Mouse (Mus musculus): Measurements from ENCODE around the gene Bcl11a.

The Bcl11a gene

DNA sequence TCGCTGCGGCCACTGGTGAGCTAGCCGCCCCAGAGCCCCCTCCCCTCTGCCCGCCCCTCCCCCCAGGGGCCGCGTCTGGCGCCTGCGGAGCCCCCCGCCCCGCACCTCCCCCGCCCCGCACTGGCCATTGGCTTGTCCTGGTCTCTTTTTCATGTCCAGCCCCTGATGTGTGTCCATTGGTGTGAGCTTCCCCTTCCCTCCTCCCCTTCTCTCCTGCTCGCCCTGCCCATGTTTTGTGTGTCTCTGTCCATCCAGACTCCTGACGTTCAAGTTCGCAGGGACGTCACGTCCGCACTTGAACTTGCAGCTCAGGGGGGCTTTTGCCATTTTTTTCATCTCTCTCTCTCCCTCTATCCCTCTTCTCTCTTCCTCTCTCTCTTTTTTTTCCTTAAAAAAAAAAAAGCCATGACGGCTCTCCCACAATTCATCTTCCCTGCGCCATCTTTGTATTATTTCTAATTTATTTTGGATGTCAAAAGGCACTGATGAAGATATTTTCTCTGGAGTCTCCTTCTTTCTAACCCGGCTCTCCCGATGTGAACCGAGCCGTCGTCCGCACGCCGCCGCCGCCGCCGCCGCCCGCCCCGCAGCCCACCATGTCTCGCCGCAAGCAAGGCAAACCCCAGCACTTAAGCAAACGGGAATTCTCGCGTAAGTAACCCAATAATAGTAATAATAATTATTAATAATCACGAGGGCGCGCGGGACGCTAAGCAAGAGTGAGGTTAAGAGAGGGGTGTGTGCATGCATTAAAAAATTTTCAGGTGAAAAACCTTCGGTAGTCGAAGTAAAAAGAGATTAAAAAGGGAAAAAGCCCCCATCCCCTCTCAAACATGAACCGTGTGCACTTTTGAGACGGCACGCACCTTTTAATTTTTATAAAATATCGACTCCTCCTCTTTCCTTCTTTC, at the start of gene Bcl11a:
Gene Bcl11a, plus strand, starts transcription at position 262 of the 911 bp plus-strand sequence.
- peak; percentile 60 for DNase-seq (ENCODE audit: low spot score)

- DNase-seq (ENCODE audit: low spot score): no peak
Observed at GRCm38 (mm10) chr11:24044025-24044424, 33.8 kb upstream of the Bcl11a start.

- DNase-seq (ENCODE audit: low spot score): peak; percentile 80
Observed at GRCm38 (mm10) chr11:24049226-24050031, 28.4 kb upstream of the Bcl11a start.

- DNase-seq (ENCODE audit: low spot score): no peak
Observed at GRCm38 (mm10) chr11:24050032-24050757, 27.7 kb upstream of the Bcl11a start.

- no peak for DNase-seq (ENCODE audit: low spot score)
Observed at GRCm38 (mm10) chr11:24052882-24053281, 25.0 kb upstream of the Bcl11a start.

GRCm38 (mm10) chr11:24059137-24059536, 18.7 kb upstream of the Bcl11a start:
- no peak for DNase-seq (ENCODE audit: low spot score)

- DNase-seq (ENCODE audit: low spot score): no peak
Observed at GRCm38 (mm10) chr11:24060428-24060827, 17.4 kb upstream of the Bcl11a start.

DNA sequence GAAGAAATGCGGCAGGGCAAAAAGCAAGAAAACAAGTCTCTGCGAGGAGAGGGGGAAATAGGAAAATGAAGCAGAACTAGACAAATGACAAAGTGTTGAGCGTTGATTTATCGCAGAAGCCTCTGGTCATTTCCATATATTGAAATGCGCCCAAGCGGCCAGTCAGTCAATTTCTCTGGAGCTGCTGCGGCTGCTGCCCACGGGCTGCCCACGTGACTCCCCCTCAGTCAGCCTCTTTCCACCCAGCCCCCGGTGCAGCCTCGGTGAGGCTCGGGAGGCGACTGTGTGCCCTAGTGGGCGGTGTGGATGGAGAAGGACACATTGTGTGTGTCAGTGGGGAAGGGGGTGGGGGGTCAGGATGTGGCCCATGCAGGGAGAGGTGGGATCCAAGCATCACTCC, 16.0 kb upstream of the Bcl11a start:
- no peak for DNase-seq (ENCODE audit: low spot score)

DNA sequence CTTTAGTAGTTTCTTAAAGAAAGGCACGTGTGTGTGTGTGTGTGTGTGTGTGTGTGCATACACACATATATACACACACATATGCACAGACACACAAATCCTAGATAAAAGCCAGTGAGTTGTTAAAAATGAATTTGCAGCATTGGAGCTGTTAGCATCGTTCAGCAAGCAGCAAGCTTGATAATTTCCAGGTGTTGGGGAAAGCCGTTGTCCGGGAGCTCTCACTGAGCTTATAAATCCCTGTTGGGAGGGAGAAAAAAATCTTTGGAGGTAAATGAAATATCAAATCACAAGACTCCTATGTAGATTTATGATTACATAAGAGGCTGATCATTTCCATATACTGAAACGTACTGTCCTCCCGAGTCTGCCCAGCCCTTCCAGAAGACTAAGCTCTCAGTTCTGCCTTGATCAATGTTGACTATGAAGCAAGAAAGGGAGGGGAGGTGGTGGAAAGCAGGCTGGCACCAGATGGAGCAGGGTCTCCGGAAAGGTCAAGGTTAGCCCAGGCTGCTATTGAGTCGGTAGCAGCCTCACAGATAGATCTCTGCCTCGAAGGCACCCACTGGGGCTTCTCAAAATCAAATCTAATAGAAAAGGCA, 15.3 kb upstream of the Bcl11a start:
- DNase-seq (ENCODE audit: low spot score): no peak

- no peak for DNase-seq (ENCODE audit: low spot score)
Observed at GRCm38 (mm10) chr11:24064221-24064620, 13.6 kb upstream of the Bcl11a start.

DNA sequence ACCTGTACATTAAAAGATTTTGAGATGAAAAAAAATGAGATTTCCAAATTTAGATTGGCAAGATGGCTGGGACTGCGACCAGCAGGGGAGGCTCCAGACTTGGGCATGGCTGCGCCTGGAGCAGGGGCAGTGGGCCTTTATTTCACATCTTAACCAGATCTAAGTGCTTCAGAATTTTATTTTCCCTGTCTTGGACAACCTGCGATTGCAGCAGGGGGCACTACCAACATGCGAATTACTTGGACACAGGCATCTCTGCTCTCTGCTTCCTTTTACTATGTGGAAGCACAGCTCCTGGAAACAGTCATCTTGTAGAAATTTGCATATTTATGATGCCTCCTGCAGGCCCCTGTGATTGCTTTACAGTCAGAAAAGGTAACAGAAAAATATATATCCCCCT, 12.5 kb upstream of the Bcl11a start:
- DNase-seq (ENCODE audit: low spot score): no peak

DNA sequence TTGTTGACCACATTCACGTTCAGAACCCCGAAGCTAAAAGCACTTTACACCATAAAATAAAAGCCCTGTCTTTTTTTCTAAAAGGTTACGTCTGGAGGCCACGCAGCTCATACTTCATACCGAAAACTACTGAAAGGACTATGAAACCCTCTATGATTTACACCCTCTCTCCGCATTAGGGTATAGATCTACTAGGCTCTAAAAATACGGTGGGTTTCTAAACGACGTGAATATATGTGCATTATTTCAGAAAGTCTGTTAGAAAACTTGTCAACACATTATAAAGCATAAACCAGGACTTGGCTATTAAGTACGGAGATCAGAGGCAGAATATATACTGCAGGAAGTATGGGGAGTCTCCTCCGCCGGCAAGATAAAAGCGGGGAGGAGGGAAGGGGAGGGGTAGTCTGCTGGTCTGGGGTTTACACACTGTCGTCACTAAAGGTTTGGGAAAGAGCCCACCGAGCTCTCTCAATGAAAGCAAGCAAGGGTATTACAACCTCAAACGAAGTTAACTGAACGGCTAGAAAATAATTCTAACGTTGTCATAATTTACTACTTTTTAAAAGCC, 3.8 kb upstream of the Bcl11a start:
- no peak for DNase-seq (ENCODE audit: low spot score)

DNA sequence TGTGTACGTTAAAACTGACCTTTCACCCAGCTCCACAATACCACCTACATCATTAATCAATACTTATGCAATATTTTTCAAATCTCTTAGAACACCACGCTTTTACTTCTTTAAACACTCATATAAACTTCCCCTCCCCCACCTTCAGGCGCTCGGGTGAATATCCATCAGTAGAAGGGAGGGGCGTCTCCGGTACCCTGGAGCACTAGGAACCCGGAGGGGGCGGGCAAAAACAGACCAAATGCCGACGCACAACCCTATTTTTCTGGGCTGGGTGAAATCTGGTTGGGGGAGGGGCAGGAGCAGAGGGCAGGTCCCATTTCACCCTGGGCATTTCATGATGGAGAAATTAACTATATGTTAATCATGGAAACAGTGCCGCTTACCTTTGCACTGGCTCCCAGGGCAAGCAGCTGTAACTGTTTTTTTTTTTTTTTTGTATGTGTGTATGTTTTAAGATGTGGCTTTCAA, 3.2 kb upstream of the Bcl11a start, which contains the start of gene A830031A19Rik:
Gene A830031A19Rik, minus strand, starts transcription at position 421 of the 471 bp plus-strand sequence.
- no peak for DNase-seq (ENCODE audit: low spot score)

DNA sequence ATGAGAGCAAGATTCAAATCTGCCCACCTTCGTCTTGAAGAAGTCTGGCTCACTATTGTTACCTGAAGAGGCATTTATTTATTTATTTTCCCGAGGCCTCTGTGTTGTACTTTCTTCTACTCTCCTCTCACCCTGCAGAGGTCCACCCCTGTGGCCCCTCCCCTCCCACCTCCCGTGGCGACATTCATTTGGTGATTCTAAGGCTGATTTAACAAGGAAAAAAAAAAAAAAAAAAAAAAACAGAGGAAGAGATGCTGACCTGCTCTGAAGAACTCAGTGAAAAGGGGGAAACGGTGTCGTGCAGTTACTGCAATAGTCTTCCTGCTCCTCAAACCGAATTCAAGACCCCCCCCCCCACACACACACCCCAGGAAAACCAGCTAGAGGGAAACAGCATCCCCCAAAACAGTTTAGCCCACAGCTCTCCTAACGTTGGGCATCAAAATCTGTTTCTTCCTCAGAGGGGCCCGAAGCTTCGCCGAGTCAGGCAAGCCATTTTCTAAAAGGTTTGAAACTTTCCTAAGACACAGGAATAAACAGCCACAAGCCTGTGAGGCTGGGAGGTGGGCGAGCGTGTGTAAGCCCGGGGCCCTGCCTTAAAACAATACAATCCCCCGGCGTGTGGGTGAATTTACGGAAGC, 2.2 kb upstream of the Bcl11a start:
- no peak for DNase-seq (ENCODE audit: low spot score)

- DNase-seq (ENCODE audit: low spot score): peak; percentile 65
Observed at GRCm38 (mm10) chr11:24076127-24076650, 1.7 kb upstream of the Bcl11a start.

DNA sequence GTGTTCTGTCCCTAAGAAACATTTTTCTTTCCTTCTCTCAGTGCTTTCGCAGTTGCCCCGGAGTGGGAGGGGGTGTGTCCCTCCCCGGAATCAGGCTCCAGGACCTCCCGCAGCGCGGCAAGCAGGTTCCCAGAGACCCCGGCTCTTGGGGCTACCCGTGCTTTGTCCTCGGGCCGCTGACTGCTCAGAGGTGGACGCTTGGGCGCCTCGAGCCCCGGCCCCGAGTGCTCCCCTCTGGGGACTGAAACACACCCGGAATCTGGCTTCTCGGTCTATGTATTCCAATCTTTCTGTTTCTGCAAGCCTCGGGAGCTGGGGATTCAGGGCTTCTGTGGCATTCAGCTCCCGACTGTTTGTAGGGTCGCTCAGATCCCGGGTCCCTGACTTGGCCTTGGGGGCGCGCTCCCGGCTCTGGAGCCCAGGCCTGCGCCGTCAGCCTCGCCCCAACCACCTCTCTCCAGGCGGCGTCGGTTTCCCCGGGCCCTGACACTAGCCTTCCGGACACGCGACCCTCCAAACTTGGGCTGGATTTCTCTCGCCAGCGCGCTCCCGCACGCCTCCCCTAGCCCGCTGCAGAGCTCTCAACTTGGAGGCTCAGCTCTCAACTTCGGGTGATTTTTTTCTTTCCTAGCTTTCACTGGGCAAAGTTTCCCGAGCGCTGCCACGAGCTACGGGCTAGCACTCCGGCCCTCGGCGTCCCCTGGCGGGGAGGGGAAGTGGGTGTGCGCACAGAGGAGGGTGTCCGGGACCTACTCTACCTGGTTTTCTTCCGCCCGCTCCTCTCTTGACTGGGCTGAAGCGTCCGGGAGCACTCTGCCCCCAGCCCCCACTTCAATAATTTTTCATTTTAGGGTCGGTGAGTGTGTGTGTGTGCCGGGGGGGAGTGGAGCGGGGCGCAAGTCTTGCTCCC, 780 bp upstream of the Bcl11a start:
- DNase-seq (ENCODE audit: low spot score): peak; percentile 69

GRCm38 (mm10) chr11:24078706-24079316, 955 bp downstream of the Bcl11a start:
- DNase-seq (ENCODE audit: low spot score): peak; percentile 69

DNA sequence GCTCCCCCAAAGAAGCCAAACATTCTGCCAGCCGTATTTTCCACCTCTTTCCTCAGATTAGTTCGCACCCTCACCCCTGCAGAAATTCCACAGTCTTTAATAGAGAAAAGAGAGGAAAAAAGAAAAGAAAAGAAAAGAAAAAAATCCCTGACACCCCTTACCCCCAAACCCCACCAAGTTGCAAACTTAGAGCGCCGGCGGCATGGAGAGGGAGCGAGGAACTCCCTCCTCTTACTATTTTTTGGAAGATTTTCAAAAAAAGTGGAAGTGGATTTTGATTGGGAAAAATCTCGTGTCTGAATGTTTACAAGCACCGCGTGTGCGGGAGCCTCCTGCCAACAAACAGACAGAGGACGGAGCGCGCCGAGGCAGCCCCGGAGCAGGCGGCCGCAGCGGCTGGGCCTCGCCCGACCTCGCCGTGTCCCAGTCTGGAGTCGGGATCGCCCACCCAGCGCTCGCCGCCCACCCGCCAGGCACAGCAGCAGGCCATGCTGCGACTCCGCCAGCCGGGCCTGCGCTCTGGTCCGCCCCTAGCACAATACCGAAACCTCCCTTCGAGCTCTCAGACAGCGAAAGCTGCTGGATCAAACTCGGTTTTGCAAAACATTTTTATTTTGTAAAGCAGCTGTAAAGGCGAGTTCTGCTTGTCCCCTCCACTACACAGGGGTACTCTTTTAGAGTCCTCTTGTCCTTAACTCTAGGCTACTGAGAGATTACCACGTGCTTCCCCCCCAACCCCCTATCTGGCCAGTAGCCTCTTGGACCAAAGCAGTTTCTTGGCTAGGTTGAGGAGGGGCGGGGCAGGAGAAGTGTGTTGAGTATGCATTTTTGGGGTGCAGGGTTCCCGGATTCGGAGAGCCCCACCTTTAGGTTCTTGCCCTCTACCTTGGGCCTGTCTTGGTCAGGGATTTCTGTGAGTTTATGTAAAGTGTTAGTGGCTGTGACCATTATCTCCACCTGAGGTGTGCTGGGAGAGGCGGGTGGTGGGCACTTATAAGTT, 1.8 kb downstream of the Bcl11a start:
- DNase-seq (ENCODE audit: low spot score): peak; percentile 58

Measured in ovary, postnatal 36 days (tissue).